14 mouse cellular contexts compared by ENCODE assay signal in the genomic region with DNA sequence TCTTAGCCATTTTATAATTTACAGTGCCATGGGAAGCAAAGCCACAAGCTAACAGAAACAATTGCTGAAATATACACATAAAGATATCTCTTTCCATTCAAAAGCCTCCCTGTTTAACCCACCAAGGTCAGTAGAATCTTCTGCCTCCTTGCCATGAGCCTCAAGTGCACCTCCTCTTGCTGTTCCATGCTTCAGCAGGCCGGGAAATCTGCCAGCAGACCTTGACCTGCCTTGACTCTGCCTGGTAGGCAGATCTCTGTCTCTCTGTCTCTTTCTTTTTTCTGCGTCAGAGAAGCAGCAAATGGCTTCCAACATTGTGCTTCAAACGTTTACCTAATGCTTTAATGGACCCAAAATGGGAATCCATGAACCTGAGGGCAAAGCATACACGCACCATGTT.
DNase-seq lines count a peak whose midpoint lies in the region.
"Had no signal": no experiment of that assay in that cellular context is flagged by ENCODE, and none has a peak within 500 bp of the region (broad histone marks: within the 10 kb centered on the region; RNA-seq: fewer than 3 reads in every experiment).

No protein-coding gene starts in this region.

- peak; percentile 69 for DNase-seq in heart, adult 11 months
- DNase-seq in heart, postnatal 4 days: no peak
- DNase-seq in ovary, adult 18-20 months (ENCODE audit: low spot score): peak; percentile 44
- no peak for DNase-seq in ovary, postnatal 10 days (ENCODE audit: low spot score)
- peak; percentile 75 for DNase-seq in kidney, postnatal 10 days
- no peak for DNase-seq in right cerebral cortex, postnatal 14 days
- DNase-seq in urinary bladder, postnatal 36 days (ENCODE audit: low spot score in 2 of 2): no peak
- DNase-seq: cerebellum, adult 11 months; cerebellum, postnatal 36 days; lung, adult 2 months; midbrain, embryonic 14.5 days; right cerebral cortex, adult 18-20 months; spleen, adult 18-20 months; thymus, postnatal 25 days had no signal

Comparison
In these comparisons a context has a peak if more than half of its experiments do, and no peak if none do; other contexts are left out.
1. DNase-seq: peak in heart, adult 11 months (single experiment), ovary, adult 18-20 months (single experiment) and kidney, postnatal 10 days (single experiment); none in heart, postnatal 4 days (single experiment), ovary, postnatal 10 days (single experiment), right cerebral cortex, postnatal 14 days (single experiment) and urinary bladder, postnatal 36 days (0 of 2).